Mouse (Mus musculus): ENCODE measurements around the gene Mfng. TPM values are rescaled to one million over a fixed set of nuclear protein-coding genes. Genes with fewer than 3 reads are reported as not detected.

The Mfng gene
- polyA plus RNA-seq, 1 experiment from 2014 or later, result 93.7 TPM

DNA sequence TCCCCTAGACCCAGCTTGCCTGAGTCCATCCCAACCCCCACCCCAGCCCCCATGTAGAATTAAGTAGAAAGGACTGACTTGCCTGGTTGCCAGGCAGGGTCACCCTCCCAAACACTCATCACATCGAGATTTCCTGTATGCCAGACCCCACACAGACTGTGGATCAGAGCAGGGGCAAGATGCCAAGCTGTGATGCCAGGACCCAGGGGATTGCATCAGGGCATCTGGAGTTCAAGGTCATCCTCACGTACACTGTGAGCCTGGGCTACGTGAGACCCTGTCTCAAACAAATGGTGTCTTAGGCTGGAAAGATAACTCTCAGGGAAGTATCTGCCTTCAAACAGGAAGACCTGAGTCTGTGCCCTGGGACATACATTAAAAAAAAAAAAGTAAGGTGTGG lies 66.6 kb downstream of the Mfng start:
- Histone ChIP-seq H3K4me3 (replicated peaks) (no peak overlapping the region), H3K27ac (no peak overlapping the region), H3K9me3 (no peaks in the 10 kb centered on the region), H3K4me1 (replicated peaks) (peaks cover 33% of the 10 kb centered on the region), H3K4me2 (replicated peaks) (no peak overlapping the region), H3K9ac (replicated peaks) (no peak overlapping the region), H3K36me3 (no peaks in the 10 kb centered on the region), H3K27me3 (peaks cover 20% of the 10 kb centered on the region)
- WGBS, result 58% methylated on average over 3 of the region's 3 CpGs
- ATAC-seq, result no peak

Other genes with a start within 250 kb of the Mfng start
- gene C1qtnf6, start 242.1 kb downstream of the Mfng start, polyA plus RNA-seq (2015; fragmentation: Nextera tagmentation; extraction: Ambion mirVana), result 4.8 and 5.6 TPM in 2 replicates
- 0.15 and 0.26 TPM in 2 replicates for gene Sstr3, start 228.8 kb downstream of the Mfng start, polyA plus RNA-seq (2015; fragmentation: Nextera tagmentation; extraction: Ambion mirVana)
- gene Rac2, start 200.7 kb downstream of the Mfng start, polyA plus RNA-seq (2015; fragmentation: Nextera tagmentation; extraction: Ambion mirVana), result 3.2 and 5.6 TPM in 2 replicates
- 3.7 and 5.8 TPM in 2 replicates for gene Cyth4, start 176.4 kb downstream of the Mfng start, polyA plus RNA-seq (2015; fragmentation: Nextera tagmentation; extraction: Ambion mirVana)
- gene Elfn2, start 54.7 kb downstream of the Mfng start, polyA plus RNA-seq (2015; fragmentation: Nextera tagmentation; extraction: Ambion mirVana), result 3.0 and 3.3 TPM in 2 replicates
- 1.0 and 1.2 TPM in 2 replicates for gene Card10, start 29.6 kb upstream of the Mfng start, polyA plus RNA-seq (2015; fragmentation: Nextera tagmentation; extraction: Ambion mirVana)
- gene Cdc42ep1, start 69.1 kb upstream of the Mfng start, polyA plus RNA-seq (2015; fragmentation: Nextera tagmentation; extraction: Ambion mirVana), result 7.0 and 8.5 TPM in 2 replicates
- gene Lgals2, start 82.1 kb upstream of the Mfng start, polyA plus RNA-seq (2015; fragmentation: Nextera tagmentation; extraction: Ambion mirVana), result 1.1 TPM in 1 of 2 replicates, not detected in the other
- gene Gga1, start 103.7 kb upstream of the Mfng start, polyA plus RNA-seq (2015; fragmentation: Nextera tagmentation; extraction: Ambion mirVana), result 47.8 and 49.2 TPM in 2 replicates
- gene Gm49510, start 126.2 kb upstream of the Mfng start, polyA plus RNA-seq (2015; fragmentation: Nextera tagmentation; extraction: Ambion mirVana), result 0.12 TPM in 1 of 2 replicates, not detected in the other
- gene Sh3bp1, start 126.3 kb upstream of the Mfng start, polyA plus RNA-seq (2015; fragmentation: Nextera tagmentation; extraction: Ambion mirVana), result 2.5 and 4.9 TPM in 2 replicates
- gene Pdxp, start 140.4 kb upstream of the Mfng start, polyA plus RNA-seq (2015; fragmentation: Nextera tagmentation; extraction: Ambion mirVana), result 55.8 and 63.2 TPM in 2 replicates
- gene Lgals1, start 153.2 kb upstream of the Mfng start, polyA plus RNA-seq (2015; fragmentation: Nextera tagmentation; extraction: Ambion mirVana), result 109 and 125 TPM in 2 replicates
- gene Nol12, start 161.5 kb upstream of the Mfng start, polyA plus RNA-seq (2015; fragmentation: Nextera tagmentation; extraction: Ambion mirVana), result 53.1 and 58.0 TPM in 2 replicates
- 38.3 and 42.6 TPM in 2 replicates for gene Triobp, start 174.2 kb upstream of the Mfng start, polyA plus RNA-seq (2015; fragmentation: Nextera tagmentation; extraction: Ambion mirVana)

Data from midbrain, embryonic 13.5 days (tissue).